Mouse (Mus musculus) cerebellum, adult 2 months (tissue): ENCODE measurements around the gene Gcgr. TPM values are rescaled to one million over a fixed set of nuclear protein-coding genes. Genes with fewer than 3 reads are reported as not detected.

ENCODE experiments used
- DNase-seq, 2 experiments: peaks; one replicate each; pipeline ENCODE4 v3.0.0; 2021
- H3K27ac ChIP-seq: fragments of 200-500 bp; 2 replicates; pipeline ENCODE4 v1.5.1; 2012; ENCODE audit warnings: low read length, control low read depth, inconsistent platforms; ENCODE audit not compliant: insufficient read depth
- H3K27me3 ChIP-seq: fragments of 200-500 bp; 2 replicates; pipeline ENCODE4 v1.6.1; 2012; ENCODE audit warnings: inconsistent platforms, mild to moderate bottlenecking, low read length, moderate library complexity; ENCODE audit not compliant: control insufficient read depth, insufficient read depth
- H3K4me1 ChIP-seq: fragments of 200-500 bp; 2 replicates; pipeline ENCODE4 v1.6.1; 2011; ENCODE audit warnings: low read length; ENCODE audit not compliant: control insufficient read depth, insufficient read depth
- H3K4me3 ChIP-seq: fragments of 200-500 bp; replicated peaks from 2 replicates; pipeline ENCODE3; 2011; ENCODE audit warnings: mild to moderate bottlenecking, low read depth, low read length, control low read depth; ENCODE audit not compliant: insufficient read depth
- CTCF ChIP-seq: fragments of 200-500 bp; IDR thresholded peaks from 2 replicates; pipeline ENCODE4 v1.5.1; 2011; ENCODE audit warnings: low read depth, mild to moderate bottlenecking, control low read depth, low read length, moderate library complexity, borderline replicate concordance; ENCODE audit not compliant: insufficient read depth
- POLR2A ChIP-seq: fragments of 200-500 bp; IDR thresholded peaks from 2 replicates; pipeline ENCODE4 v1.6.1; 2011; ENCODE audit warnings: low read length, control low read depth, borderline replicate concordance; ENCODE audit not compliant: insufficient read depth
- WGBS: fragments of 180-500 bp; shearing (Covaris S2); methylation state at CpG from one replicate; pipeline ENCODE4 v1.1.7; 2018; 5-methylcytosine and 5-hydroxymethylcytosine counted together
- polyA plus RNA-seq: library from polyadenylated mRNA; depleted of rRNA; stranded (reverse); fragments of >200 nt; gene quantifications from 2 replicates; pipeline ENCODE4 v1.2.3, GENCODE M21; 2012

The Gcgr gene
- polyA plus RNA-seq, 1 experiment: 2.1 TPM

DNA sequence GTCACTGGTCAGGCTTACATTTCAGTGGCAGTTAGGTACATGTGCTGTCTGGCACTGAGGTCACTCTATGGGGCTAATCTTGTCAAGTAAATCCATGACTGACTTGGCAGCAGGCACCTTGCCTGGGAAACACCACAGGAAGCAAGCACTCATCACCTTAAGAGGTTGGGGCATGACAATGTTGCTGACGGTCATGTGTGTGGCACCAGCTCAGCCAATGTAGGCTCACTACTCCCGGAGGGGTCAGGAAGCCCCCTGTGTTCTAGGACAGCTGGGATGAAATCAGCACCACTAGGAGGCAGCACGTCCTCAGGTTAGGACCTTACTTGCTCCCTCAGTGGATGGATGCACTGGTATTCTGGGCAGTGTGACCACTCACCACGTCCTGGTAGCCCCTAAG, 11.4 kb downstream of the Gcgr start:
- TF ChIP-seq POLR2A: no peak
- TF ChIP-seq CTCF: no peak
- Histone ChIP-seq H3K4me3 (no peak overlapping the region), H3K4me1 (peaks cover 26% of the 10 kb centered on the region), H3K27me3 (no peaks in the 10 kb centered on the region), H3K27ac (no peak overlapping the region)
- WGBS: 47% methylated on average over 4 of the region's 4 CpGs
- no peak for DNase-seq

- TF ChIP-seq POLR2A (no peak), CTCF (no peak)
- H3K4me1 ChIP-seq: peaks cover 26% of the 10 kb centered on the region
- no peak for DNase-seq
- H3K27me3 ChIP-seq: no peaks in the 10 kb centered on the region
- 82% methylated on average over 6 of the region's 6 CpGs for WGBS
- no peak overlapping the region for H3K27ac ChIP-seq
- no peak overlapping the region for H3K4me3 ChIP-seq
These were observed 11.9 kb downstream of the Gcgr start for GRCm38 (mm10) chr11:120542376-120542775.

DNA sequence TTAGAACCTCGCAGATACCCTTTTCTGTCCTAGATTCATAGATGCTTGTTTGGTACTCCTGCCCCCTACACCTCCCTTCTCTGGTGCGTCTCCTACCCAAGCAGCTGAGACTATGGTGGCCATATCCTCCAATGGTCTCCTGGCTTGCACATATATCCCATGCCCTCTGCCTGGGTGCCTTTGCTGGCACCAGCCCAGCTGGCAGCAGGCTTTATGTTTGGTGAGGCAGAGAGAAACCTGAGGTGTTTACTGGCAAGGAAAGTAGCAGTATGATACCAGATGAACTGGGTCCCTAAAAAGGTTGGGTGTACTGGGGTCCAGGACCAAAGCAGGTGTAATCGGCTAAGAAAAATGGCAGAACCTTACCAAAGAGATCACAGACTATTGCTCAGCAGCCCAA, 15.5 kb downstream of the Gcgr start:
- no peak overlapping the region for H3K27ac ChIP-seq
- no peak for DNase-seq
- H3K27me3 ChIP-seq: no peaks in the 10 kb centered on the region
- TF ChIP-seq POLR2A: no peak
- TF ChIP-seq CTCF: no peak
- 70% methylated on average over 3 of the region's 3 CpGs for WGBS
- H3K4me3 ChIP-seq: no peak overlapping the region
- H3K4me1 ChIP-seq: peaks cover 10% of the 10 kb centered on the region

DNA sequence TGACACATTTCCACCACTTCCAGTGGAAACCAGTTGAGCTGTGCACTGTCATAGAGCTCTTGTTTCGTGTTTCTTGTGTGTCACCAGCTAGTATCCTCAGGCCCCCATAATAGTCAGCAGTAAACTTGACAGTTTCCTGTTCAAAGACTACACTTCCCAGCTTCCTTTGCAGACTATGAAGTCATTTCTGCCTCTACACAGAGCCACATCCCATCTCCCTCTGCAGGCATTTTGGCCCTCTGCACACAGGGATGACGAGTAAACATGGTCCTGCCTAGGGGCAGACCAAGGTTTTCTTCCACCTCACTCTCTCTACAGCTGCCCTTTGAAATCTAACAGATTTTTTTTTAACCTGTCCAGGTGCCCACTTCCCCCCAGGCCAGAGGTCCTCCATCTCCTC, 17.0 kb downstream of the Gcgr start:
- TF ChIP-seq CTCF (no peak), POLR2A (no peak)
- 51% methylated on average over 2 of the region's 2 CpGs for WGBS
- Histone ChIP-seq H3K4me1 (peaks cover 10% of the 10 kb centered on the region), H3K27me3 (no peaks in the 10 kb centered on the region), H3K27ac (no peak overlapping the region), H3K4me3 (no peak overlapping the region)
- DNase-seq: no peak

DNA sequence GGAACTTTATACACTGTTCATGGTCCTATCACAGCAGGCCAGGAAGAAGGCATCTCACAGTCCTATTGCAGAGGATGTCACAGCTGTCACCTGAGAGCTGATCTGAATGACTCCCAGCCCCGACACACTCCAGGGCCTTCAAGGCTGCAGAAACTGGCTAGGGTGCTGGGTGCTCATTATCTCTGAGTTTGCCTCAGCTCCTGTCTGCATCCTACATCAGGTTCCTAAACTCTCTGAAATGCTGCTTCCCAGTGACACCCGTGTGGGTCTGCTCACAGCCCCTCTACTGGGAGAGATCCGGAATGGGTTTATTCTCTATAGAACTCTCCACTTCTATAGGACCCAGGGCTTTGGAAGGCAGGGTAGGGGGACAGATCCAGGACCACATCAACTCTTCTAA, 17.7 kb downstream of the Gcgr start:
- 79% methylated on average over 3 of the region's 3 CpGs for WGBS
- Histone ChIP-seq H3K27me3 (no peaks in the 10 kb centered on the region), H3K27ac (no peak overlapping the region), H3K4me3 (no peak overlapping the region), H3K4me1 (peaks cover 12% of the 10 kb centered on the region)
- TF ChIP-seq POLR2A (no peak), CTCF (no peak)
- DNase-seq: no peak

DNA sequence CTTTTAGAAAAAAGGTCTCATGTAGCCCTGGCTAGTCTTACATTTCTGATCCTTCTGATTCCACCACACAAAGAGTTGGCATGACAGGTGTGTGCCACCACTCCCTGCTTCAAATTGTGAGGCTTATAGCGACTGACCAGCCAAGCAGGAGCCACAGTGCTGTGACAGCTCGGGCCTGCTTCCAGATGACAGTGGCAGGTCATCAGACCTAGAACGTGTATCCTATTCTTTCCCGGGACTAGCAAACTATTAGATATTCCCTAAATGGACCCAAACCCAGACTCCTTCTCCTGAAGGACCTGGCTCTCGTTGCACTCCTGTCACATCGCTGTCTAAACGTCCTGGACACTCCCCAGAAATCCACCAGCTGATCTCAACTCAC, 18.3 kb downstream of the Gcgr start:
- under 1% methylated on average over 7 of the region's 7 CpGs for WGBS
- TF ChIP-seq POLR2A (no peak), CTCF (no peak)

DNA sequence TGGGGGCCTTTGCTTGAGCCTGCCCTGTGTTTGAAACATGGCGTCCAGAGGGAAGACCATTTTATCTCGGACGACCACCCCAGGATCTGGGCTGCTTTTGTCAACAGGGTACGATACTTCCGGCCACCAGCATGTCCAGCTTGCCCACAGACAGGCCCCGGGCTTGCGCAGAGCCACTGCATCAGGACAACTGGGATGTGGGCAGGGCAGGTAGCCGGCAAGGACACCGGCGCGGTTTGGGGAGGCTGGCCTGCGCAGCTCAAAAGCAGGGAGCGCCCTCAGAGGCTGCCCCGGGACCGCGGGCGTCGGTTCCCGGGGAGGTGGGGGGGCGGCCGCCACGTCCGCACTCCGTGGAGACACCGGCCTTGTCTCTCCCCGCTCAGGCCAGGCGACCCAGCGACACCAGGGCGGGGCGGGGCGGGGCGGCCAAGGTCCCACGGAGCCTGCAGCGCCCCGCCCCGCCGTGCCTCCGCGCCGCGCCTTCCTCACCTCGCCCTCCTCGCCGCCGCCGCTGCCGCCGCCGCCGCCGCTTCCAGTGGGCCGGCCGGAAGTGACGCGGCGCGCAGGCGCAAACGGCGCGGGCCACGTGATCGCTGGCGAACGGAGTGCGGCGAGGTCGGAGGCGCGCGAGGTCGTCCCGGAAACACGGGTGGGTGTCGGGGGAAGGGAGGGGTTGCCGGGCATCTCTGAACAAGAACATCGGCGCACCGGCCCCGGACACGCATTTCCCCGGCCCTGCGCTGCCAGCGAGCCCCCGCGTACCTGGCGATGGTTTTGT, 18.9 kb downstream of the Gcgr start, which contains the start of gene Mcrip1:
Gene Mcrip1 (minus strand): TSS at position 560 of the 778 bp plus-strand sequence.
- peak within 1 kb of the TSS; percentile 95 for H3K4me3 ChIP-seq
- TF ChIP-seq CTCF (no peak), POLR2A (peak; percentile 82)
- no peaks in the 10 kb centered on the region for H3K27me3 ChIP-seq
- DNase-seq: peak; percentile 93 to 95
- H3K4me1 ChIP-seq: peaks cover 12% of the 10 kb centered on the region
- H3K27ac ChIP-seq: peak within 1 kb of the TSS; percentile 79
- 1% methylated on average over 81 of the region's 87 CpGs for WGBS

More for the DNA sequence above, 18.3 kb downstream of the Gcgr start:
- peak overlapping the region; percentile 88 for H3K4me3 ChIP-seq
- no peaks in the 10 kb centered on the region for H3K27me3 ChIP-seq
- peak overlapping the region; percentile 52; the same call in 1 of the 2 replicates for H3K27ac ChIP-seq
- peak in 1 of 2 experiments; percentile 15 for DNase-seq
- peaks cover 12% of the 10 kb centered on the region for H3K4me1 ChIP-seq
